Mouse (Mus musculus): ENCODE measurements around the gene Zmynd8. TPM values are rescaled to one million over a fixed set of nuclear protein-coding genes. Genes with fewer than 3 reads are reported as not detected.

Zmynd8 gene
- polyA plus RNA-seq, 1 experiment, result 17.9 TPM

GRCm38 (mm10) chr2:165736297-165736696 lies 162.5 kb downstream of the Zmynd8 start:
- H3K4me1 ChIP-seq (ENCODE audit: control insufficient read depth, insufficient read depth, insufficient read length, low read length), result peaks cover 13% of the 10 kb centered on the region
- H3K4me3 ChIP-seq (ENCODE audit: insufficient read depth, low read depth, low read length), result no peak overlapping the region
- H3K27ac ChIP-seq (replicated peaks; ENCODE audit: low read depth, low read length), result no peak overlapping the region

Other genes starting within 250 kb of the Zmynd8 start
- 7.8 and 10.1 TPM in 2 replicates for gene Ncoa3, start 93.6 kb upstream of the Zmynd8 start, polyA plus RNA-seq (2012; ENCODE audit: insufficient read depth, insufficient read length, missing spikeins)

Data from brown adipose tissue, adult 24 weeks (tissue).